ENCODE assay signal across 29 mouse cellular contexts in the genomic region with DNA sequence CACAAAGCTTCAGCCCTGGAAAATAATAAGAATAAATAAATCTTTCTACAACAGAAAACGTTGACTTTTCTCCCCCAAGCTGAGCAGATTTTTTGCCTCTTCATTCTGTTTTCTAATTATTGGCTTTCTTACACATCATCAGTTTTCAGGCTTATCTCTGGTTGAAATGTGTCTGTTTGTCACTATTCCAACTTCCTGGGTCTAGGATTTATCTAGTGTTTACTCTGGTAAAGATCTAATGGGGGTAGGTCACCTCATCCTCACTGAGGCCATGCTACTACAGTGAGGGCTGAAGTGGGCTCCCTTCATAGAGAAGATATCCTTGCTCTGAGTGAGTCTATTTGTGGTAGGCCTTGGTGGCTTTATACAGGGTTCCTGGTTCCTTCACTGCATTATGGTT.
"Had no signal": no experiment of that assay in that cellular context is flagged by ENCODE, and none has a peak within 500 bp of the region (broad histone marks: within the 10 kb centered on the region; RNA-seq: fewer than 3 reads in every experiment).

No protein-coding gene starts in this region.

- H3K27me3 ChIP-seq: embryonic facial prominence, embryonic 12.5 days; embryonic facial prominence, embryonic 13.5 days; embryonic facial prominence, embryonic 15.5 days; forebrain, embryonic 12.5 days; forebrain, embryonic 13.5 days; forebrain, embryonic 15.5 days had no signal

- H3K9ac ChIP-seq: embryonic facial prominence, embryonic 12.5 days; embryonic facial prominence, embryonic 13.5 days; embryonic facial prominence, embryonic 15.5 days; forebrain, embryonic 12.5 days; forebrain, embryonic 13.5 days; forebrain, embryonic 15.5 days; forebrain, postnatal 0 days had no signal

- H3K27ac ChIP-seq: embryonic facial prominence, embryonic 10.5 days; embryonic facial prominence, embryonic 12.5 days; embryonic facial prominence, embryonic 13.5 days; embryonic facial prominence, embryonic 15.5 days; forebrain, embryonic 10.5 days; forebrain, embryonic 12.5 days; forebrain, embryonic 13.5 days; forebrain, embryonic 15.5 days; gastrocnemius, adult 2 months; heart, adult 2 months had no signal

- H3K4me3 ChIP-seq: embryonic facial prominence, embryonic 10.5 days; embryonic facial prominence, embryonic 12.5 days; embryonic facial prominence, embryonic 13.5 days; embryonic facial prominence, embryonic 15.5 days; erythroblast, embryonic 14.5 days; forebrain, embryonic 10.5 days; forebrain, embryonic 12.5 days; forebrain, embryonic 13.5 days; forebrain, embryonic 15.5 days; gastrocnemius, adult 2 months; heart, adult 2 months had no signal

- H3K4me1 ChIP-seq: embryonic facial prominence, embryonic 10.5 days; embryonic facial prominence, embryonic 12.5 days; embryonic facial prominence, embryonic 13.5 days; embryonic facial prominence, embryonic 15.5 days; forebrain, embryonic 10.5 days; forebrain, embryonic 12.5 days; forebrain, embryonic 13.5 days; forebrain, embryonic 15.5 days had no signal

- H3K36me3 ChIP-seq: embryonic facial prominence, embryonic 10.5 days; embryonic facial prominence, embryonic 12.5 days; embryonic facial prominence, embryonic 13.5 days; embryonic facial prominence, embryonic 15.5 days; forebrain, embryonic 10.5 days; forebrain, embryonic 12.5 days; forebrain, embryonic 15.5 days had no signal

- H3K4me2 ChIP-seq: embryonic facial prominence, embryonic 12.5 days; embryonic facial prominence, embryonic 13.5 days; embryonic facial prominence, embryonic 15.5 days; forebrain, embryonic 12.5 days; forebrain, embryonic 13.5 days; forebrain, embryonic 15.5 days had no signal

- ATAC-seq: forebrain, embryonic 13.5 days; forebrain, embryonic 14.5 days; forebrain, embryonic 15.5 days; forebrain, embryonic 16.5 days; forebrain, postnatal 0 days had no signal

- DNase-seq: cerebellum, adult 2 months; cerebellum, adult 8-10 months; cerebellum, adult 9-10 months; cerebellum, adult 9-11 months; cerebellum, postnatal 10 days; cerebellum, postnatal 14 days; cerebellum, postnatal 25 days; cerebellum, postnatal 36 days; embryo, embryonic 11 days; forebrain, postnatal 0 days; gastrocnemius, adult 2 months; gastrocnemius, postnatal 10 days; gastrocnemius, postnatal 14 days; gastrocnemius, postnatal 25 days; gastrocnemius, postnatal 36 days; heart, adult 11 months; heart, adult 18-20 months; heart, adult 2 months had no signal

- H3K9me3 ChIP-seq: embryonic facial prominence, embryonic 10.5 days; embryonic facial prominence, embryonic 12.5 days; embryonic facial prominence, embryonic 13.5 days; embryonic facial prominence, embryonic 15.5 days; forebrain, embryonic 10.5 days; forebrain, embryonic 12.5 days; forebrain, embryonic 15.5 days had no signal
